Mouse (Mus musculus): ENCODE data around the gene Il17rd.

Gene Il17rd

DNA sequence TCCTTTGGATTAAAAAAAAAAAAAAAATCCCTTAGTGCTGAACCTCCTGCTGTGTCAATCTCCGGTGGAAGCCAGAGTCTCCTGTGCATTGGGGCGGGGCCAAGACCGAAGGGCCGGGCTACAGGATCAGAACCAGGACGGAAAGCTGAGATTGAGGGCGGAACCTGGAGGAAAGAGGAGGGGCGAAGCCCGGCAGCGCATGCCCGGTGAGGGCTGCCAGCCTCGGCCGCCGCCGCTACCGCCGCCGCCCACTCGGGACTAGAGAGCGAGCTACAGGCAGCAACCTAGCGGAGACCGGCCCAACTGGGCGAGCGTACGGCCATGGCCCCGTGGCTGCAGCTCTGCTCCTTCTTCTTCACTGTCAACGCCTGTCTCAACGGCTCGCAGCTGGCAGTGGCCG, at the start of gene Il17rd:
TSS of gene Il17rd (plus strand) at position 159 of the 400 bp plus-strand sequence.
- peak; percentile 95 for DNase-seq (ENCODE audit: inconsistent ontology term)

DNA sequence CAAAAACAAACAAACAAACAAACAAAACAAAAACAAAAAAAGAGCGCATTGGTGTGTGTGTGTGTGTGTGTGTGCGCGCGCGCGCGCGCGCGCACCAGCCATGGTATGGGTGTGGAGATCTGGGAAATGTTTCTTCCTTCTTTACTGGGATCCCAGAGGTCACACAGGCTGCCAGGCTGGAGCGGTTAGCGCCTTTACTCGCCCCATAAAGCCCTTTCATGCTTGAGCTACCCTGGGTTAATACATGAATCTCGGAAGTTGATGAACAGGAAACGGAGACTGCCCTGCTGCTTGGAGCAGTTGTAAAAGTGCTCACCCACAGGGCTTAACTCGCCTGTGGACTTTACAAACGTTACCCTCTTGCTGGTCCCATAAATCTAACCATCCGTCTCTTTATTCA, 47.1 kb upstream of the Il17rd start:
- DNase-seq (ENCODE audit: inconsistent ontology term), result no peak

DNA sequence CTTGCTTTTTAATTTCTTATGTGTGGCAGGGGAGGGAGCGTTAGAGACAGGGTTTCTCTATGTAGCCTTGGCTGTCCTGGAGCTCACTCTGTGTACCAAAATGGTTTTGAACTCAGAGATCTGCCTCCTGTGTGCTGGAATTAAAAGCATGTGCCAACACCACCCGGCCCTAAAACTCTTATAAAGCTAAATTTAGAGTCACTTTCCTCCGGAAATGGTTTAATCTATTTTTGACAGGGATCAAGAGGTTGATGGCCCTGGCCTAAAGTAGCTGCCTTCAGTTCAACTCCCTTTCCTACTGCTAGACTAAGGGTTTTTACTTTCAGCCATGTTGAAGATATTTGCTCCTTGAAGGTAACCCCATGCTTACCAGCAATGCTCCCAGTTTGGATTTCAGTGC, 45.3 kb upstream of the Il17rd start:
- DNase-seq (ENCODE audit: inconsistent ontology term), result no peak

DNA sequence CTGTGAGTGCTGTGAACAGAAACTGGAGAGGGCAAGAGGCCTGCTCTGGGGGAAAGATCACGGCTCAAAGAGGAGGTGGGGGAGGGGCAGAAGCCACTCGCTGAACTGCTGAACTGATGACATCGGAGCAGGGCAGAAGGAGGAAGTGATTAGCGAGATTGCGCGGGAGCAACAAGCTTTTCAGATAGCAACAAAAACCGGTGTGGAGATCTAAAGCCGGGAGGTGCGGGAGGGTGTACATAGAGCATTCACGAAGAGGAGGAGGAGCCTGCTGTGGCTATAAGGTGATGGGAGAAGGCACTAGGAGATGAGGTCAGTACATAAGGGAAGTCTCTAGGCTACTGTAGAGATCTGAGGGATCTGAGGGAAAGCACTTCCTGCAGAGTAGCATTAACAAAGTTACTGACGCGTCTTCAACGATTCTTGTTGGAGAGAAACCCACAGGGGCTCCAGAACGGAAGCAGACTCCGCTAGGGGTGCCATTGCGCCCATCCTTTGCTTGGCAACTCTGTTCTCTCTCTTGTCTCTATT, 44.5 kb upstream of the Il17rd start, which contains the start of gene Hesx1:
TSS of gene Hesx1 (plus strand) at position 206 of the 531 bp plus-strand sequence.
- DNase-seq (ENCODE audit: inconsistent ontology term), result peak; percentile 25

DNA sequence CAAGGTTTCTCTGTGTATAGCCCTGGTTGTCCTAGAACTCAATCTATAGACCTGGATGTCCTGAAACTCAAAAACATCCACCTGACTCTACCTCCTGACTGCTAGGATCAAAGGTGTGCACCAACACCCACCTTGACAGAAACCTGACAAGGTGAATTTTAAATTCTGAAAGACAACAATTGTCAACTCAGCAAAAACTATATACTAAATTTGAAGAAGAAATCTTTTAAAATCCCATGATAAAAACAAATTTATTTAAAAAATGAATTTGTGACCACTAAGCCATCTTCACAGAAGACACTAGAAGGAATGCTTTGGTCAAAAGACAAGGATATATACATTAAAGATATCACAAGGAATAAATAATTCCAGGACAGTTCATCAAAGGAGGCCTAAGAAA, 42.5 kb upstream of the Il17rd start:
- no peak for DNase-seq (ENCODE audit: inconsistent ontology term)

DNA sequence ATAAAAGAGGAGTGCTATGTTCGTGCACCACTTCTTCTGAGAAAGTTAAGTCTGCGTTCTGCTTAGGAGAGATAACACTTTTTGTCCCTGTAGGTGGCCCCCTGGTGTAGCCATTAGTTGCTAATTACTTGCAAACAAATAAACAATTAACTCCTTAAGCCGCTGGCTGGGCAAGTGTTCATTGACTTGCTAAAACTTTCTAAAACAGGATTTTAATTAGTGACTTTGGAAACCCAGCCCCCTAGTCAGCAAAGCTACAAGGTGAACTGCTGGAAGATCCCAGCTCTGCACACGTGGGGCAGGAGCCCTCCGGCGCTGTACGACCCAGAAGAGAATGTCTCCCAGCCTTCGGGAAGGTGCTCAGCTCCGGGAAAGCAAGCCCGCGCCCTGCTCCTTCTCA, 38.4 kb upstream of the Il17rd start:
- no peak for DNase-seq (ENCODE audit: inconsistent ontology term)

DNA sequence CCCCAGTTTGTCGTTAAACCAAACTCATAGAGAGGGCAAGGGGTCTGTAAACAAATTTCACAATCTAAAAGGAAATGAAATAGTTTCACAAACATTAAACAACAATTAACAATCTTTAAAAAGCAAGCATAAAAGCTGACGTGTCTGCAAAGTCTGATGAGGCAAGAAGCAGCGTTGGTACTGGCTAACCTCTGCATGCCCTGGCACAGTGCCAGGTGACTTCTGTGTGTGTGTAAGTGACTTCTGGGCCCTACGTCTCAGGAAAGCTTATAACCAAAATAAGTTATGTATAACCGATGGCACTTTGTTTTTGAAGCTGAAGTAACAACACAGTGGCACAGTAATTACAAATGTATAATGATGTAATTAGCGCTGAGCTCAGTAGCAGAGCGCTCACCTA, 33.8 kb upstream of the Il17rd start:
- DNase-seq (ENCODE audit: inconsistent ontology term), result no peak

DNA sequence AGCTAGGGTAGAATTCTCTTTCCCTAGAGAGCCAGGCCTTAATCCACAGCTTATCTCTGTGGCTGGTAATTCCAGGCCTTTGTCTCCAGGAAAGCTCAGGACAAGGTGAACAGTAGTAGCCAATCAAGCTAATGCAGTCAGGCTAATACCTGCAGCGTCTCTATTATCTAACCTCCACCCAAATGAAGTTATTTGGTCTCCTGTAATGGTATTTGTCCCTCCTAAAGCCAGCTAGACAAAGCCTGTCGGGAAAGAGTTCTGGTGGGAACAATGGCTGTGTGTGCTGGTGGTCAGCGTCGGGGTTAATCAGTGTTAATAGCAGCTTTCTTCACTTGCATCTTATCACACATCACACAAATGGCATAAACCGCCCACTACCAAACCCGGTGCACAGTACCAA, 32.8 kb upstream of the Il17rd start:
- DNase-seq (ENCODE audit: inconsistent ontology term), result no peak

DNA sequence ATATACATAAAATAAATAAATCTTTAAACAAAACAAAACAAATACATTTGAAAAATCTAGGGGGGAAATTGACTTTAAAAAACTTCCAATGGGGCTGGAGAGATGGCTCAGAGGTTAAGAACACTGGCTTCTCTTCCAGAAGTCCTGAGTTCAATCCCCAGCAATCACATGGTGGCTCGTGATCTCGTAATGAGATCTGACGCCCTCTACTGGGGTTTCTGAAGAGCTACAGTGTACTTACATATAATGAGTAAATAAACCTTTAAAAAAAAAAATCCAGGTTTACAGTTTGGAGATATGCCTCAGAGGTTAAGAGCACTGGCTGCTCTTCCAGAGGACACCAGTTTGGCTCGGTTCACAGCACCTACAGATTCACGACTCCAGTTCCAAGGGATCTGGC, 27.2 kb upstream of the Il17rd start:
- no peak for DNase-seq (ENCODE audit: inconsistent ontology term)

DNA sequence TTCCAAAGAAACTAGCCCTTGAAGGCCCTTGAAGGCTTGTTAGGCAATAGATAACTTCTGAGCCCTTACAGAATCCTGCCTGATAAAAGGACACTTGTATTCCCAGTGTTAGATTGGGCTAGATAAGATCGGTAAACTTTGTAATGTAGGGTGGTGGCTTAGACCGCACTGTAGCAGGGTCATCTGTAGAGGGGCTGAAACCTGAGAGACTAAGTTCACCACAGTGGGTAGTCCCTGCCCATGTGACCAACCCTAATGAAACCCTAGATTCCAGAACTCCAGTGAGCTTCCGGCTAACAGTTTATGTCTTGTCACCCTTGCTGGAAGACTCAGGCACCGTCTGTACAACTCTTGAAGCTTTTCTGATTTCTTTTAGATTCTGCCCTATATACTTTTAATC, 25.1 kb upstream of the Il17rd start:
- DNase-seq (ENCODE audit: inconsistent ontology term), result no peak

DNA sequence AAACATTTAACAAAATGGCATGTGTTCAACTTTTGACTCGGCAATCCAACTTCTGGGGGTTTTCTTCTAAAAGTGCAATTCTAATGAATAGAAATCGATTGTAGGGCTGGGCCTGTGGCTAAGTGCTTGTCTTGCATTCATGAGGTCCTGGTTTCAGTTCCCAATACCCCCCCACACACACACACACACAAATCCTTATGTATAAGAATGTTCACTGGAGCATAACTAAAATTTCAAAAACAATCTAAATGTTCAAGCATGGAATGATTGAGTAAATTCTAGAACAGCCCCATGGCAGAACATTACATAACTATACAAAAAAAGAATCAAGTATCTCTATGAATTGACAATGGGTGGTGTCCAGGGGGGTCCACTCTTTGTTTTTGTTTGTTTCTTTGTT, 20.8 kb upstream of the Il17rd start:
- no peak for DNase-seq (ENCODE audit: inconsistent ontology term)

DNA sequence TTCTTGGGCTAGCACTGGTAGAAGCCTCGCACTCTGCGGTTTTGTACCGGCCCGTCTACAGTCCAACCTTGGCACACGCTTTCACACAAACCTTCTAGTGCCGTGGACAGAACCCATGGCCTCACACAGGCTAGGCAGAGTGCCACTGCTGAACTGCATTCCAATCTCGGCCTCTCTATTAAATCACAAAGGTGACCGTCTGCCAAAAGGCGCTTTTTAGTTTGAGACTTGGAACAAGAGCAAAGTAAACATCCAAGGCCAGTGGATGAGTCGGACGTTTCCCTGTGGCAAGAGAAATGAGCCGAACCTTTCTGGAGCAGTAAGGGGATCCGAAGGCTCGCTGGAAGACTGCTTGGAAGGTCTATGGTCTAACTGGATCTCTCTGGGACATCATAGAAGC, 18.9 kb upstream of the Il17rd start:
- DNase-seq (ENCODE audit: inconsistent ontology term), result peak; percentile 80

DNA sequence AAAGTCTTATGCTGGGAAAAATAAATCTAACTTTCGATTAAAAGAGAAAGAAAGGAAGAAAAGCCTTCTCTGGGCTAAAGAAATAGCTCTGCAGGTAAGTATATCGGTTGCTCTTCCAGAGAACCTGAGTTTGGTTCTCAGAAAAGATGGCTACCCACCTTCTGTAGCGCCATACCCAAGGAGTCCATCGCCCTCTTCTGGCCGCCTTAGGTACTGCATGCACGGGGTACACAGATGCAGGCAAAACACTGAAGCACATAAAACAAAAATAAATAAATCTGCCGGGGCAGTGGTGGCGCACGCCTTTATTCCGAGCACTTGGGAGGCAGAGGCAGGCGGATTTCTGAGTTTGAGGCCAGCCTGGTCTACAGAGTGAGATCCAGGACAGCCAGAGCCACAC, 15.9 kb upstream of the Il17rd start:
- no peak for DNase-seq (ENCODE audit: inconsistent ontology term)

DNA sequence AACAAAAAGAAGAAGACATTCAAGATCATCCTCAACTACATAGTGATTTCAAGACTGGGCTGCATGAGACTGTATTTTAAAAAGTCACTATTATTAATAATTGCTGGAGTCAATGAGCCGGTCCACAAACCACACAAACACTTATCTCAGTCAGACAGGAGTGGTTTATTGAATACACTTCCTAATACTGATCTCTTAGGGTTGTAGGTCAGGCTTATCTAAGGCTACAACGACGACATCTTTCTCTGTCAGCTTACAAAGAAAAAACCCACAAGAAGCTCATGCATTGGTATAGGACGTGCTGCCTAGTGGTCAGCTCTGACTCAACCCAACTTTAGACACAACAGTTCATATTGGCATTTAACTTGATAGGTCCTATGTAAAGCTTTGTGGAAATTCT, 14.1 kb upstream of the Il17rd start:
- no peak for DNase-seq (ENCODE audit: inconsistent ontology term)

DNA sequence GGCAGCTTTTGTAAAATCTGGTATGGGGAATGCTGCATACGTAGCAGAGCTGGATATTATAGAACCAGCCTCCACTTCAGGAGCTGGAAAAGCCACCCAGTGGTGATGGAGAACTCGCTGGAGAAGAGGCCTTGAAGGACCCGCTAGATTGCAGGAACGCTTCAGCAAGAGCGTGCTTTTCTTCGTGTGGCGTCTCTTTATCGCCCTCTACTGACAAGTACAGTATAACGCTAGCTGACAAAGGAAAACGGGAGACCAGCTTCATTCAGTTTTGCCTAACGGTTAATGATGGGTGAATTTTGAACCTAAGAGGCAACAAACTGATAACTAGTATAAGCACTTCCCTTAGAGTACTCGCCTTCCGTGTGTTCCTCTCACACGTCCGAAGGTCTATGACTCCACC, 9.0 kb upstream of the Il17rd start:
- DNase-seq (ENCODE audit: inconsistent ontology term), result peak; percentile 66

DNA sequence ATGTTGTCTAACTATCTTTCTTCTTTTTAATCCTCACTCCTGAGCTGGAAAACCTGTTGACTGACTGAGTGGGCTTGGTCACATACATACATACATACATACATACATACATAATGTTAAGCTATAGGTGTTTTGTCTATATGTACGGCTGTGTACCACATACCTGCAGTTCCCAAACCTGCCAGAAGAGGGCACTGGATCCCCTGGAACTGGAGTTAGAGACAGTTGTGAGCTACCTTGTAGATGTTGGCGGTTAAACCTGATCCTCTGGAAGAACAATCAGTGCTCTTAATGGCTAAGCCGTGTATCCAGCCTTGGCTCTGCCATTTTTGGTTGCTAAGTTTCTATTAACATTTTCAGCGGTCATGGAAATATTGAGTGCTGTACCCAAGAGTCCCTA, 7.6 kb upstream of the Il17rd start:
- DNase-seq (ENCODE audit: inconsistent ontology term), result no peak

DNA sequence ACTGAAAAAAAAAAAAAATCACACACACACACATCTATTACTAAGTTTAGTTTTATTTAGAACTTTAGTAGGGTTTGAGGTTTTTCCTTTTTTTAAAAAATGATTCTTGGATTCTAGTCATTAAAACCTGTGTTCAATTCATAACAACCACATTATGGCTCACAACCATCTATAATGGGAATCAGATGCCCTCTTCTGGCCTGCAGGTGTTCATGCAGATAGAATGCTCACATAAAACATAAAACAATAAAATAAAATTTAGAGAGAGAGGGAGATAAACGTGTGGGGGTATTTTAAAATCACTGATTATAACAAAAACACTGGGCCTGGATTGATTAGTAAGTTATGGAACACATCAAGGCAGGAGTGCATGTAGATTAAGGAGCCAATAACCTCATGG, 1.2 kb upstream of the Il17rd start:
- no peak for DNase-seq (ENCODE audit: inconsistent ontology term)

DNA sequence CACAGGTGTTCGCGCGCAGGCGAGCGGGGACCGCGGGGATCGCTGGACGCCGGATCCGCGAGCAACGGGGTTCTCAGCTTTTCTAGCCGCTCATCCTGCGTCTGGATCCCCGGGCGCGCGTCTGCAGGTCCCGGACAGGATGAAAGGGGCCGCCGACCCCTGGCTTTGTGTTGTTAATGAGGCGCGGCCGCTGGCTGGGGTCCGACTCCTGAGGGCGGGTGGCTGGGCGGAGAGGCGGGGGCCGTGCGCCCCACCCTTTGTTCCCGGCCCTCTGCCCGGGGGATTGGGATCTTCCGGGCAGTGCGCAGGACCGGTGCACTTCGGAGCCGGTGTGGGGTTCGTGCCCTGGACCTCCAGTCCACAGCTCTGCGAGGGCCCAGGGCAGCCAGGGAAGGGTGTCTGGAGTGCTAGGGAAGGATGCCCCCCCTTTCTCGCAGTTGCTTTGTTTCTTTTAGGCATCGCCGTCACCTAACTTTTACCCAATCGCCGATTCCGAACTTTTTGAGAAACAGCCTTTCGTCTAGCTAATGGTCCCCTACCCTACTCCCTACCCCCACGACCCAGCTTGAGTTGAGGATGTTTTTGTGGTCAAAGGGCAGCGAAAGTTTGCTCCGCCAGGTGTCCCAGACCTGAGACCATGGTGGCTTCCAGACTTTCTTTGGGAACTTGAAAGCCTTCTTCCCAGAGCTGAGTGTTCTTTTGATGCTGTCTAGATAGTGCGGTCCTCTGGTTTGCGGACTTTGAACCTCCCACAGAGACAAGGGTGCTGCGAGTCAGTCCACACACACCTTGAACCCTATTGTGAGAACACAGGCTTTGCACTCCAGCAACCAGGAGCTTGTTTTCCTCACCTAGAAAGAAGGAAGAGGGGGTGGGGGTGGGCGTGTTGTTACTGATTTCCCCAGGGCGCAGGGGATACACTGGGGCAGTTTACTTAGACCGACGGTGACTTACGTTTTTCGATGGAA, 824 bp downstream of the Il17rd start:
- peak; percentile 62 for DNase-seq (ENCODE audit: inconsistent ontology term)

DNA sequence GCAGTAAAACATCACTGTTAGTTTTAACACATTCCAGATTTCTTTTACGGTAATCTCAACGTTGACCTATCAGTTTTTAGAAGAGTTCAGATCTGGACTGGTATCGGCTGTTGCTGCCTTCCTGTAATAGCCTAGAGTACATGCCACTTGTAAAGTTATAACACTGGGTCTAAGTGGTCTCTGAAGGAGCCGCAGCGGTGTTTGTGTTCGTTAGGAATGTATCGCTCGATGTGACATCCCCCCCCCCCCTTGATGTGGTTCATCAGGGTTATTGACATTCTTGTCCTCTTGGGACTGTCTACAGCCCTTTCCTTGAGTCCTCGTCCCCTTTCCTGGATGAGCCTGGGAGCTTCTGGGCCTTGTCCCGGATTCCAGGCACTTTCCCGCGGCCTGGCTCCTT, 1.7 kb downstream of the Il17rd start:
- no peak for DNase-seq (ENCODE audit: inconsistent ontology term)

DNA sequence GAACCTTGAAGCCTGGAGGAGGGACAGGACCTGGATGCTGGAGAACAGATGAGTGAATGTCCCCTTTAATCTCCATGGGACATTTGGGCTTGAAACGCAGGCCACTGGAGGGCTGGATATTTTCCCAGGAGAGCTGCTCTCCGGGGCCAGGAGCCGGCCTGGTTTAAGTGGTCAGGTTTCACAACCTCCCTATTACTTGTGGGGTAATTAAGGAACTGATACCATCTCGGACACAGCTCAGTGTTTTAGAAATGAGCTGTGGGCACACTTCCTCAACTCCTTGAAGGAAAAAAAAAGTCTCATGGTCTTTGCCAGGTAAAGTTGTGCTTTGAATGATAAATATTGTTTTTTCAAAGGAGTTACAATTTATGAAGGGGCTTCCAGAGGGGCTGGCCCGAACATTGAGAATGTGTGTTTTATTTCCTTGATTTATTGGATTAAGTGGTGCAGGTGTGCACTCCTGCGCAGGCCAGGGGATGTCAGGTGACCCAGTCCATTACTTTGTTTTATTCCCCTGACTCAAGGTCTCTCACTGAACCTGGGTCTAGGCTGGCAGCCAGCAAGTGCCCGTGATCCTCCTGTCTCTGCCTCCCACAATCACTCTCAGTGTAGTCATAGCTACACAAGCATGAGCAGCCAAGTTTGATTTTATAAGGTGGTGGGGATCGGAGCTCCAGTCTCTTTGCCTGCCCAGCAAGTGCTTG, 3.7 kb downstream of the Il17rd start:
- DNase-seq (ENCODE audit: inconsistent ontology term), result no peak

DNA sequence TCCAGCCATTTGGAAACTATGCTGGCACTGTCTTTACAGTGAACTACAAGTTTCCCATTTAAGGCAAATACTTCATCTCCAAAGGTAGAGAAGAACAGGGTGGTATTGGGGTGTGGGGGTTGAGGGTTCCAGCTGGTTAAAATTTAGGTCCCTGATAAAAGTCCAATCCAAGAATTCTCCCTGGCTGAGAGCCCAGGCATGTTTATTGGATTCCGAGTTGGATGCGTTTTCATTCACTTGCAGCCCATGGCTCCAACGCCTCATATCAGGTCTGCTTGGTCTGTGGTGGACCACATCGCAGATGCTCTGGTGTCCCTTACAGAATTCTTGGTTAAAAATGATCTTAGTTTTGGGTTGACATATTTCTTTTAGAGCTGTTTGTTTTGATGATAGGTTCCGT, 4.7 kb downstream of the Il17rd start:
- DNase-seq (ENCODE audit: inconsistent ontology term), result no peak

DNA sequence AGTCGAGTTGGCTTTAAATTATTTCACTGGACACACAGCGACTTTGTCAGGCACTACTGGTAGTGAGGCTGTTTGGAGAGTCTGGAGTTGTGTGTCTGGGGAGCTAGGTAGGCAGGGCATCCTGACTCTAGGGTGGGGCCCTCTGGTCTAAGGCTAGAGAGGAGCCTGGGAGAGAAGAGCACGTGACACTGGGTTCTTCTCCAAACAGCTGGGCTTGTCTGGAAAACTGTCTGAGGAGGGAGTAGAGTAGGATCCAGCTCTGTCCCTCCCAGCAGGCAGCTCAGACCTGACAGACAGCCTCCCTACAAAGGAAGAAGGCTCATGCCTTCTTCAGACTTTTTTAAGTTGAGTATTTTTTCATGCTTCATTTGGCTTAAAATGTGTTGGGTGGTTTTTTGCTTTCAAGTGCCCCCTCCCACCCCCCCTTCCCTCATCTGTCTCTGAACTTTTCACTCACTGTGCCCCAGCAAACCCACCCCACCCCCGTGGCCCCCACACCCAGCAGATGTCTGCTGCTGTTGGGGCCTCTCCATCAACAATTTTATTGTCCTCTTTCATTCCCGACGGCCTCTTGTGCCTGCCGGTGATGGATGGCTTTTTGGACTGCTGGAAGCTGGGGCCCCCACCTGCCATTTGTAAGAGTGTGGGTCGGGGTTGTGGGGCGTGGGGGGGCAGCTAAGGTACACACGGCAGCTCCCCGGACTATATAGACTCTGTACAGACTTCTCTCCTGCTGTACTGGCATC, 5.7 kb downstream of the Il17rd start:
- DNase-seq (ENCODE audit: inconsistent ontology term), result no peak
